In the genomic region with DNA sequence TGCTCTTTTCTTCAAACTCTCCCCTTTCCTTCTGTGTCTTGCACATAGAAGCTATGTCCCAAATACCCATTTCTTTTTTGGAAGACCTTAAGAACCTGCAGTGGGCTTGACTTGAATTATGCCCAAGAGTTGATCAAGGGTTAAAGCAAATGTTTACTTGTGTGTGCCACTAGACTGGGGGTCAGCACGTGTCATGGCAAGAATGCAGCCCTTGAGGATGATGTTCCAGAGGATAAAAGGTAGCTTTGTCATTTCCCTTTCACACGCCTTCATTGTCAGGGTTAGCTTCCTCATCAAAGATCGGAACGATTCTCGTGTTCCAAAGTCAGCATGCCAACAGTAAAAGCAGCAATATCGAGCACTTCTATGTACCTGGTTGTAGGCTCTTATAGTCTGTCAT, we compare ENCODE assay signal across 21 mouse cellular contexts.
DNase-seq lines count a peak whose midpoint lies in the region; ATAC-seq lines count a peak whose summit lies in the region.
"Had no signal": no experiment of that assay in that cellular context is flagged by ENCODE, and none has a peak within 500 bp of the region (broad histone marks: within the 10 kb centered on the region; RNA-seq: fewer than 3 reads in every experiment).

No protein-coding gene starts in this region.

- no peaks in the 10 kb centered on the region for H3K9me3 ChIP-seq in kidney, embryonic 16.5 days (ENCODE audit: low read length)
- H3K9me3 ChIP-seq: forebrain, embryonic 10.5 days; forebrain, embryonic 13.5 days; hindbrain, embryonic 12.5 days; hindbrain, embryonic 15.5 days had no signal

- ATAC-seq in kidney, embryonic 16.5 days (ENCODE audit: low FRiP score, low TSS enrichment): peak; percentile 46; the same call in 1 of the 2 replicates
- ATAC-seq: activated CD4-positive, CD25-positive, alpha-beta regulatory T cell, adult 4 months; forebrain, embryonic 13.5 days; forebrain, embryonic 16.5 days had no signal

- peaks cover 5% of the 10 kb centered on the region for H3K4me1 ChIP-seq in kidney, embryonic 16.5 days (ENCODE audit: insufficient read depth, low read length)
- H3K4me1 ChIP-seq: forebrain, embryonic 10.5 days; forebrain, embryonic 13.5 days; hindbrain, embryonic 12.5 days; hindbrain, embryonic 15.5 days had no signal

- H3K9ac ChIP-seq in kidney, embryonic 16.5 days (replicated peaks; ENCODE audit: low read length): no peak overlapping the region
- H3K9ac ChIP-seq: forebrain, embryonic 13.5 days; hindbrain, embryonic 12.5 days; hindbrain, embryonic 15.5 days had no signal

- 0 out of 2 replicates have a peak overlapping the region, but pooled peaks have one; percentile 26 for H3K4me2 ChIP-seq in kidney, embryonic 16.5 days (replicated peaks; ENCODE audit: low read depth, low read length)
- H3K4me2 ChIP-seq: forebrain, embryonic 13.5 days; heart, embryonic 11.5 days; hindbrain, embryonic 12.5 days; hindbrain, embryonic 15.5 days had no signal

- peak overlapping the region; percentile 58; the same call in 1 of the 2 replicates for H3K27ac ChIP-seq in kidney, embryonic 16.5 days (ENCODE audit: low read length)
- H3K27ac ChIP-seq: forebrain, embryonic 10.5 days; forebrain, embryonic 13.5 days; hindbrain, embryonic 12.5 days; hindbrain, embryonic 15.5 days had no signal

- H3K36me3 ChIP-seq in kidney, embryonic 16.5 days (ENCODE audit: insufficient read depth, low read length): no peaks in the 10 kb centered on the region
- H3K36me3 ChIP-seq: forebrain, embryonic 10.5 days; hindbrain, embryonic 12.5 days; hindbrain, embryonic 15.5 days had no signal

- 15% methylated on average over 6 of the region's 6 CpGs for WGBS in kidney, embryonic 16.5 days

- DNase-seq in embryo, embryonic 10 days (ENCODE audit: low spot score): peak; percentile 30
- DNase-seq in embryo, embryonic 11 days: no peak
- no peak for DNase-seq in kidney, adult 8-10 months
- DNase-seq in embryo, embryonic 10.5 days (ENCODE audit: low spot score): peak; percentile 35
- no peak for DNase-seq in thymus, adult 18-20 months
- DNase-seq: adrenal gland, adult 8-10 months; adrenal gland, postnatal 25 days; cerebellum, adult 11-12 months; cerebellum, adult 8-10 months; cerebellum, postnatal 10 days; cerebellum, postnatal 36 days; gastrocnemius, postnatal 10 days; heart, adult 11 months had no signal

- H3K27me3 ChIP-seq in kidney, embryonic 16.5 days (ENCODE audit: insufficient read depth, low read length): no peaks in the 10 kb centered on the region
- H3K27me3 ChIP-seq: forebrain, embryonic 13.5 days; hindbrain, embryonic 12.5 days; hindbrain, embryonic 15.5 days had no signal

- no peak overlapping the region for H3K4me3 ChIP-seq in kidney, embryonic 16.5 days (ENCODE audit: low read length)
- H3K4me3 ChIP-seq: forebrain, embryonic 10.5 days; forebrain, embryonic 13.5 days; hindbrain, embryonic 12.5 days; hindbrain, embryonic 15.5 days had no signal

Comparison
In these comparisons a context has a peak if more than half of its experiments do, and no peak if none do; other contexts are left out.
1. DNase-seq: peak in embryo, embryonic 10 days (single experiment) and embryo, embryonic 10.5 days (single experiment); none in embryo, embryonic 11 days (single experiment), kidney, adult 8-10 months (0 of 2) and thymus, adult 18-20 months (0 of 2).